Mouse (Mus musculus): ENCODE data around the gene Fyb2. TPM values are rescaled to one million over a fixed set of nuclear protein-coding genes. Genes with fewer than 3 reads are reported as not detected.

Fyb2 gene
- polyA plus RNA-seq (2017; shearing (Covaris generic)): under 1 TPM in 1 of 2 experiments, not detected in 1; 0.05 TPM

DNA sequence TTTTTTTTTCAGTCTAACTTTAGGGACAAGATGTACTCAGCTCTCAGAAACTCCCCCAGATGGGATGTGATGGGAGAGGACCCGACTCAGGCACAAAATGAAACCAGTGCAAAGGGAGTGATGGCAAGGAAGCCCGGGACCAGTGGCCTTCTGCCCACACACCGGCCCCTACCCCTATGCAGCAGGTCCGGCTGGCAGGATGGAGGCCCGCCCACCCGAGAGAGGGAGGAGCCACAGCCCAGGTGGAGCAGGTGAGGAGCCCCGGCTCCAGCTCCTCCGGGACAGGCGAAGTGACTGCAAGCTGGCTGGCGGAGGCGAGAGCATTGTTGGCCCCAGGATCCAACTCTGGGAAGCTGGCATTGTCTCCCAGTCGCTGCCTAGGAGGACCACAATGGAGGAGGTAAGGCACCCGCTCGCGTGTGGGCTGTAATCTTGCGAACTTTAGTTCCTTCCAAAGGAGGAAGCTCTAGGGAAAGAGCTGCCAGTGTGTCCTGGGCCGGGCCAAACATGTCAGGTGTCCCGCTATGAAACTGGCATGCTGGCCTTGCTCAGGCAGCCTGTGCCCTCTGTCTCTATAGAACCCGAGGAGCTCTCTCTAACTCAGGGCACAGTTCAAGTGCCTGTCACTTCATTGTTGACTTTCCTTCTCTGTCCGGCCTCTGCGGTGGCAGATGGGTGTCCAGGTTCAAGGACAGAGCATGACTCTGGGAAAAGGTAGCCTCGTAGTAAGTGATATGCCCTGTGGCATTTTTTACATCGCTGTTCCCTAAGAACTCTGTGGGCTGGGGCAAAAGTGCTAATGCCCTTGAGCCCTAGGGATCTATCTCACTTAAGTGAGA lies at the start of gene Fyb2:
TSS of gene Fyb2 (plus strand) at position 166 of the 839 bp plus-strand sequence.

DNA sequence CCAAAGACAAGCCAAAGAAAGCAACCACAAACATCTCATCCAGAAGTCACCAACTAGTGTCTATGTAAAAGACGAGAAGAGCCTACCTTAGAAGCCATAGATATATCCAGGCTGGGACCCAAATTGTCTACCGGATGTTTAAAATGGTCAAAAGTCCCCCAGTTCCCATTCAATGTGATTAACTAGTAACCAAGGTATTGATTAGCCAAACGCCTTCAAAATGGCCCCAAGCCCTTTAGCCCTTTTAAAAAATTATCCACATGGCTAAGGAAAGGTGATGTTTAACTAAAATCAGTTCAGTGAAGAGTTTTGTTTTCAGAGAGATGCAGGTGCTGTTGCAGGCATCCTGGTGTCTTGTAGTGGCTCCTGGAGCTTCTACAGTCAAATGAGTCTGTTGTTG lies 36.9 kb upstream of the Fyb2 start, which contains the start of gene C8a:
TSS of gene C8a (minus strand) at position 76 of the 400 bp plus-strand sequence.

Other genes starting within 250 kb of the Fyb2 start
- not detected for gene C8b, start 147.1 kb upstream of the Fyb2 start, polyA plus RNA-seq (2017; shearing (Covaris generic))
- gene Gm17662, start 56.1 kb upstream of the Fyb2 start, polyA plus RNA-seq (2017; shearing (Covaris generic)): not detected
- not detected for gene C8a, start 37.1 kb upstream of the Fyb2 start, polyA plus RNA-seq (2017; shearing (Covaris generic))
- gene Prkaa2, start 196.4 kb downstream of the Fyb2 start, polyA plus RNA-seq (2017; shearing (Covaris generic)): under 1 TPM in 1 of 2 experiments, not detected in 1; 0.02 TPM
- gene Plpp3, start 243.9 kb downstream of the Fyb2 start, polyA plus RNA-seq (2017; shearing (Covaris generic)): under 1 TPM; 0.05 to 0.23 TPM

All from activated CD4-positive, CD25-positive, alpha-beta regulatory T cell (primary cell).